In genomic region chr14:20976741-20977140, GRCm38 (mm10) we compare ENCODE assay signal across 23 mouse cellular contexts. TPM values are rescaled to one million over a fixed set of nuclear protein-coding genes. Genes with fewer than 3 reads are reported as not detected.
DNase-seq lines count a peak whose midpoint lies in the region; ATAC-seq and TF ChIP-seq lines count a peak whose summit lies in the region.
"Had no signal": no experiment of that assay in that cellular context is flagged by ENCODE, and none has a peak within 500 bp of the region (broad histone marks: within the 10 kb centered on the region; RNA-seq: fewer than 3 reads in every experiment).

No protein-coding gene starts in this region.

- intact Hi-C loops in heart, adult 2 months (cut with DNase I) = no loop called here

- peaks cover 5% of the 10 kb centered on the region for H3K79me2 ChIP-seq in heart, adult 2 months (replicated peaks; ENCODE audit: control insufficient read depth, insufficient read depth, low read length)

- H3K4me2 ChIP-seq in heart, embryonic 13.5 days = peak overlapping the region; percentile 9; the same call in 1 of the 2 replicates
- H3K4me2 ChIP-seq in forebrain, embryonic 11.5 days (ENCODE audit: low read depth, low read length, severe bottlenecking) = no peak overlapping the region
- H3K4me2 ChIP-seq: limb, embryonic 12.5 days; liver, embryonic 15.5 days; neural tube, embryonic 13.5 days had no signal

- H3K9ac ChIP-seq in heart, embryonic 13.5 days = no peak overlapping the region
- H3K9ac ChIP-seq in heart, adult 2 months (ENCODE audit: low read depth, low read length) = no peak overlapping the region
- no peak overlapping the region for H3K9ac ChIP-seq in forebrain, embryonic 11.5 days (ENCODE audit: low read length)
- H3K9ac ChIP-seq: limb, embryonic 12.5 days; liver, embryonic 15.5 days; neural tube, embryonic 13.5 days had no signal

- H3K9me3 ChIP-seq in heart, embryonic 13.5 days = no peaks in the 10 kb centered on the region
- H3K9me3 ChIP-seq in forebrain, embryonic 11.5 days (ENCODE audit: control insufficient read depth, low read length) = no peaks in the 10 kb centered on the region
- H3K9me3 ChIP-seq: embryonic facial prominence, embryonic 10.5 days; hindbrain, embryonic 10.5 days; limb, embryonic 12.5 days; liver, embryonic 15.5 days; neural tube, embryonic 13.5 days had no signal

- no peaks in the 10 kb centered on the region for H3K27me3 ChIP-seq in heart, embryonic 13.5 days (replicated peaks)
- H3K27me3 ChIP-seq in heart, adult 2 months (ENCODE audit: control insufficient read depth, insufficient read depth, low read length) = no peaks in the 10 kb centered on the region
- no peaks in the 10 kb centered on the region for H3K27me3 ChIP-seq in cerebellum, adult 2 months (ENCODE audit: control insufficient read depth, insufficient read depth, low read length)
- H3K27me3 ChIP-seq in forebrain, embryonic 11.5 days (ENCODE audit: control insufficient read depth, insufficient read depth, low read length) = no peaks in the 10 kb centered on the region
- H3K27me3 ChIP-seq: CH12.LX; limb, embryonic 12.5 days; liver, embryonic 15.5 days; neural tube, embryonic 13.5 days had no signal

- 17% methylated on average over 1 of the region's 1 CpGs for WGBS in heart, embryonic 13.5 days
- WGBS in heart, adult 2 months = 10% methylated on average over 1 of the region's 1 CpGs
- WGBS in cerebellum, adult 2 months = 83% methylated on average over 1 of the region's 1 CpGs
- WGBS in forebrain, embryonic 11.5 days = 85% methylated on average over 1 of the region's 1 CpGs

- 0 out of 2 replicates have a peak, but pooled peaks cover 3% of the 10 kb centered on the region for H3K36me3 ChIP-seq in heart, embryonic 13.5 days
- peaks cover 23% of the 10 kb centered on the region for H3K36me3 ChIP-seq in heart, adult 2 months (ENCODE audit: control insufficient read depth, insufficient read depth, low read length)
- no peaks in the 10 kb centered on the region for H3K36me3 ChIP-seq in forebrain, embryonic 11.5 days (ENCODE audit: control insufficient read depth, insufficient read depth, low read length)
- H3K36me3 ChIP-seq: embryonic facial prominence, embryonic 10.5 days; hindbrain, embryonic 10.5 days; limb, embryonic 12.5 days; liver, embryonic 15.5 days; neural tube, embryonic 13.5 days had no signal

- H3K4me3 ChIP-seq in heart, embryonic 13.5 days = no peak overlapping the region
- H3K4me3 ChIP-seq in heart, adult 2 months = no peak overlapping the region
- no peak overlapping the region for H3K4me3 ChIP-seq in cerebellum, adult 2 months (replicated peaks; ENCODE audit: insufficient read depth, low read depth, low read length)
- H3K4me3 ChIP-seq in forebrain, embryonic 11.5 days (ENCODE audit: low read depth, low read length) = no peak overlapping the region
- H3K4me3 ChIP-seq: embryonic facial prominence, embryonic 10.5 days; erythroblast, embryonic 14.5 days; hindbrain, embryonic 10.5 days; limb, embryonic 12.5 days; liver, embryonic 15.5 days; neural tube, embryonic 13.5 days had no signal

- peak; percentile 47; the same call in 1 of the 2 replicates for ATAC-seq in frontal cortex, adult (ENCODE audit: low TSS enrichment)
- no peak; the same call in 1 of the 2 replicates for ATAC-seq in heart, embryonic 13.5 days (ENCODE audit: extremely low read depth, insufficient number of reproducible peaks, low FRiP score, low TSS enrichment)
- no peak for ATAC-seq in forebrain, embryonic 11.5 days (replicated peaks; ENCODE audit: low FRiP score)
- ATAC-seq: forebrain, embryonic 16.5 days had no signal

- no peak for TF ChIP-seq EP300 in heart, adult 2 months (IDR thresholded peaks at IDR 0.05; ENCODE audit: insufficient read depth, low read depth, low read length)

- no peak for TF ChIP-seq CTCF in heart, adult 2 months (IDR thresholded peaks at IDR 0.05)
- no peak for TF ChIP-seq CTCF in cerebellum, adult 2 months (IDR thresholded peaks at IDR 0.05; ENCODE audit: borderline replicate concordance, insufficient read depth, low read depth, low read length)

- no peak for TF ChIP-seq POLR2A in heart, adult 2 months (IDR thresholded peaks at IDR 0.05; ENCODE audit: insufficient read depth, low read depth, low read length)
- TF ChIP-seq POLR2A in cerebellum, adult 2 months (IDR thresholded peaks at IDR 0.05; ENCODE audit: borderline replicate concordance, insufficient read depth, low read length) = no peak

- peak overlapping the region; percentile 56 for H3K27ac ChIP-seq in heart, embryonic 13.5 days (replicated peaks)
- no peak overlapping the region for H3K27ac ChIP-seq in heart, adult 2 months
- no peak overlapping the region for H3K27ac ChIP-seq in cerebellum, adult 2 months (ENCODE audit: insufficient read depth, low read length)
- H3K27ac ChIP-seq in forebrain, embryonic 11.5 days (ENCODE audit: low read depth, low read length) = no peak overlapping the region
- H3K27ac ChIP-seq: embryonic facial prominence, embryonic 10.5 days; hindbrain, embryonic 10.5 days; limb, embryonic 12.5 days; liver, embryonic 15.5 days; neural tube, embryonic 13.5 days had no signal

- no peak for DNase-seq in frontal cortex, postnatal 14 days (ENCODE audit: low spot score in 2 of 2)
- DNase-seq in heart, adult 2 months = no peak
- peak; percentile 22 for DNase-seq in brain, adult 2 months (ENCODE audit: low read depth, low spot score)
- peak; percentile 18 for DNase-seq in lung, postnatal 14 days
- DNase-seq in cerebellum, adult 2 months = no peak
- DNase-seq in forebrain, embryonic 11.5 days (ENCODE audit: low spot score) = no peak
- DNase-seq: adrenal gland, postnatal 10 days; cerebellum, adult 18-20 months; gastrocnemius, postnatal 10 days; kidney, adult 18-20 months; kidney, postnatal 25 days; right cerebral cortex, postnatal 4 days; thymus, postnatal 36 days had no signal

- peaks cover 47% of the 10 kb centered on the region for H3K4me1 ChIP-seq in heart, embryonic 13.5 days
- peaks cover 7% of the 10 kb centered on the region for H3K4me1 ChIP-seq in heart, adult 2 months (ENCODE audit: control insufficient read depth, insufficient read depth, low read length)
- H3K4me1 ChIP-seq in cerebellum, adult 2 months (ENCODE audit: control insufficient read depth, insufficient read depth, low read length) = no peaks in the 10 kb centered on the region
- no peaks in the 10 kb centered on the region for H3K4me1 ChIP-seq in forebrain, embryonic 11.5 days (replicated peaks; ENCODE audit: control insufficient read depth, insufficient read depth, low read length)
- H3K4me1 ChIP-seq: embryonic facial prominence, embryonic 10.5 days; hindbrain, embryonic 10.5 days; limb, embryonic 12.5 days; neural tube, embryonic 13.5 days had no signal

RNA-seq across cellular contexts. Expression of gene Vcl, which starts 47.5 kb away (rescaled TPM):
- polyA plus RNA-seq in heart, embryonic 13.5 days (2015; fragmentation: Nextera tagmentation; extraction: Ambion mirVana) = 67.1 and 69.8 TPM in 2 replicates
- total RNA-seq in heart, adult 2 months (2021) = 100 to 1,000 TPM; 102 to 103 TPM
- 62.4 and 117 TPM in 2 replicates for polyA plus RNA-seq in heart, adult 2 months (2012; rRNA removed)
- 23.9 and 26.7 TPM in 2 replicates for polyA plus RNA-seq in cerebellum, adult 2 months (2012; rRNA removed)
- 29.4 and 30.2 TPM in 2 replicates for polyA plus RNA-seq in forebrain, embryonic 11.5 days (2014; fragmentation: Nextera tagmentation; extraction: Ambion mirVana)

Comparison
In these comparisons a context has a peak if more than half of its experiments do, and no peak if none do; other contexts are left out.
1. DNase-seq: peak in brain, adult 2 months (single experiment) and lung, postnatal 14 days (single experiment); none in frontal cortex, postnatal 14 days (0 of 2), heart, adult 2 months (0 of 2), cerebellum, adult 2 months (0 of 2) and forebrain, embryonic 11.5 days (single experiment).